Mouse (Mus musculus): ENCODE measurements at regions not wholly inside any gene's neighbourhood (a gene's known extent, or its start where the extent isn't known, plus 50 kb on each side); places are given as distances from the start of the nearest gene placed in this dataset.

DNA sequence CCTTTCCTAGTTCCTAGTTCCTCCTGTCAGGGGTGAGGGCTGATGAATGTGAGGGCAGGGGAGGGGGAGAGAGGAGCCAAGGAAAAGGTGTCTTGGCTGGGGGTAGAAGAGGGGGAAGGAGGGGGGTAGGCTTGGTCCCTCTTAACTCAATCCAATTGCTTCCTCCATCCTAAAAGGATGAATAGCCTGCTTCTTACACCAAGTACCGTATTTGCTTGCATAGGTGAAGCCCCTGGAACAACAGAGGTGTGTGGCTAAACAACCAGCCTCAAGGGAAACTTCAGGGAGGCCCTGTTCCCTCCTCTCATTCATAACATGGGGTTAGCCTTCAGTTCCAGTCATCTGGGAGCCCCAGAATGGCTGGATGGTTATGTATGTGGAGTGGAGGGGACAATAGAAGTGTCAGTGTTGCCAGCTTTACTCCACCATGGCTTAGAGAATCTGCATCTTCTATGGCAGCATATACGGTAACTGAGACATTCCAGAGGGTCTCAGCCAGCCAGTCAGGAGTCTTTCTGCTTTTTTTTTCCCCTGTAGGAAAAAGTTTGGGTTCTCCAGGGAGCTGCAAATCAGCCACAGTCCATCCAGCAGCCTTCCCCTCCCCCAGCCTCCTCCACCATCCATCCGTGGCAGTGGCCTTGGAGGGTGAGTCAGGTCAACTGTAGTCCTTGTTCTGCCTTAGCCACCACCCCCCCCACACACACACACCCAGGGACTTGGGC lies 100.2 kb upstream of the Ccnd2 start:
- no peak for DNase-seq

DNA sequence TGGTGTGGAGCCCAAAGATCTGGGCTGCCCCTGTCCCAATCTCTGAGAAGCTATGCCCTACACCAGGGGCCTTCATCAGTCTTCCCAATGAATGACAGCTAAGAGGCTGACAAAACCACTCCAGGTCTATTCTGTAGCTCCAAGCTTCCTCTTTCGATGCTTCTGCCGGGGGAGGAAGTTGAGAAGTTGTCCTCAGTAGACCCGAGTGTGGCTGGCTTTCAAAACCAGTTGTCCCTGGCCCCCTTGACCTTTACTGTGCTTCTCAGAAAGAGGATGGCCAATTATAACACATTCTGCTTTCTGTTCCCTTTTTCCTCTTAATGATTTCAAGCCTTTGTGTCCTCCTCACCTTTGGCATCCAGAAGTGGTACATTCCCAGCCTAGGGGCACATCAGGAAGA lies 101.9 kb upstream of the Ccnd2 start:
- DNase-seq: no peak

DNA sequence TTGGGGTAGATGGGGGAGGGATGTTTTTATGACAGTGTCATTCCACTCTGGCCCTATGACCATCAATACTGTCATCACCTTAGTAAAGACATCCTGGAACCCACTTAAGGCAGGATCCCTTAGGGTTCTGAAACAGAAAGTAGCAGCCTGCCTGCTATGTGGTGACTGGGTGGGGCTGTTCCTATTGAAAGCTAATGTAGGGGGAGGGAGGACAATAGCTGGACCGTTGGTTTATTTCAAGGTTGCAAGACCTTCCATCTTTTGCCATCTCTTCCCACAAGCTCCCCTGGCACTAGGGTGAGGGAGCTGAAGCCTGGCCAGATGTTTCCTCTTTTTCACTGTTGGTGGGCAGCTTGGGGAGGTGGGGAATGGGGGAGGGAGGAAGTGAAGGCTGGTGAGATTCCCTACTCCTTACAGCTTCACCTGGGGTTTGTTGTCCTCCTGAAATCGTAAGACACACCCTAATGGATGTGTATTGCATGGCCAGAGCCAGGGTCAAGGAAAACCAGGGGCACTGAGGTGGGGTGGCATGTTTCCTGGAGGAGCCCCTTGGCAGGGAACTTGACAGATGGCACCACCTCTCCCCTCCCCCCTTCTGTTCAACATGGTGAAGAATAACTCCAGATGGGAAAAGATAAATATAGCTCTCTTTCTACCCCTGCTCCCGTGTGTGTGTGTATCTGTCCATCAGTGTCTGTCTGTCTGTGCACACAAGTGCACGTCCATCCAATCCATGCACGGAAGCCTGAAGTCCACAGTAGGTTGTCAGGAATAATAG lies 112.1 kb upstream of the Ccnd2 start:
- DNase-seq: no peak

DNA sequence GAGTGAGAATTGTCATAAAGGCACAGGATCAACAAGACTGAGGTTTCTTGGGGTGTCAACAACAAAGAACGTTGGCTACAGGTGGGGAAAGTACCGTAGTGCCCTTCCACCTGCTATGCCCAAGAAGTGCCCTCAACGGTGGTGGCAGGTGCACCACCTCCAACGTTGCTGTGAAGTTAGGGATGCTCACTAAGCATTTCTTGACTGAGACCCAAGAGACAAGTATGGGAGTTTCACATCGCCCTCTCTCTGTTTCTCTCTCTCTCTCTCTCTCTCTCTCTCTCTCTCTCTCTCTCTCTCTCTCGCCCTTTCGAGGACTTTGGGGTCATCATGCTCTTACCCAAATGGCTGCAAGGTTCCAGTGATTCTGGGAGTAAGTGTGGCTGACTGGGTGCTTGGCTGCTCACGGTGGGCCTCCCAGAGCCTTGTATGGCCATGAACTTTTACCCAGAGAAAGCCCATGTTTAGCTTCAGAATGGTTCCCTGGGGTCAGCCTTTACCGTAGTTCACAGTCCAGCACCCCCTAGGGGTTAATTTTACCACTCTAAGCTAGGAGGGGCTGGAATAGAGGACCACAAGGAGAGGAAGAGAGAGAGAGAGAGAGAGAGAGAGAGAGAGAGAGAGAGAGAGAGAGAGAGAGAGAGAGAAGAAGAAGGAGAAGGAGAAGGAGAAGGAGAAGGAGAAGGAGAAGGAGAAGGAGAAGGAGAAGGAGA lies 113.2 kb upstream of the Ccnd2 start:
- DNase-seq: no peak

DNA sequence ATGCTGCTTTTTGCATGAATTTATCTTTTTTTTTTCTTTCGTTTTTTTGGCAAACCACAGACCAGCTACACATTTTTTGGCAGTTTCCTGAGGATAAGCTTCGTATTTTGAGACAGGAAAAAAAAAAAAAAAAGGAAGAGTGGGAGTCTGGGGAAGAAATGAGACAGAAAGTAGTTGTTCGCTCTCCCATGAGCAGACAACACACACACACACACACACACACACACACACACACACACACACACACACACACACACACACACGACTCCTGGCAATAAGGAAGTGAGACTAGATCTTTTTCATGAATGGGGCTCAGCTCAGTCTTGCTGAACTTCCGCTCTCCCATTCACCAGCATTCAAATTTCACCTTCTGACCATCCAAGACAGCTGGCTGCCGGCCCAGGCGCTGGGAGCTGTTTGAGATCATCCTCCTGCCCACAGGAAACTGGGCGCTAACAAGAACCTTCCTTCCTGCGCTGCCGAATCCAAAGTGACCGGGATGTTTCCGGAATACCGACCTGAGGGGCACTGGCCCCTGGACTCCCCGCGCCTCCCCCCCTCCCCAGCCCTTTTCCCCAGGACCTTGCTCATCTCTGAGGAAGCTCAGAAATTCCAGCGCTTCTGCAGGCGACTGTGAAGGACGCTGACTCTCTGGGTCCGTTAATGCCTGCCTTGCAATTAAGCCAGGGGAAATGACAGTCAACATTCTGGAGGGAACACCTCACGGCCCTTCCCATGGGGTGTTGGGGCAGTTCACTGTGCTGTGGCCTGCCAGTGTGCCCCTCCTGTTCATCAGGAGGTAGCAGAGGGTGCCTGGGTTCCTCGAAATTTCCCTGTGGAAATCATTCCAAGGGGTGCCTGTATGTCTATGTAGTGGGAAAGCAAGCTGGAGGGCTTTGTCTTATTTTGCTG lies 114.2 kb upstream of the Ccnd2 start:
- peak; percentile 43 to 48 for DNase-seq

DNA sequence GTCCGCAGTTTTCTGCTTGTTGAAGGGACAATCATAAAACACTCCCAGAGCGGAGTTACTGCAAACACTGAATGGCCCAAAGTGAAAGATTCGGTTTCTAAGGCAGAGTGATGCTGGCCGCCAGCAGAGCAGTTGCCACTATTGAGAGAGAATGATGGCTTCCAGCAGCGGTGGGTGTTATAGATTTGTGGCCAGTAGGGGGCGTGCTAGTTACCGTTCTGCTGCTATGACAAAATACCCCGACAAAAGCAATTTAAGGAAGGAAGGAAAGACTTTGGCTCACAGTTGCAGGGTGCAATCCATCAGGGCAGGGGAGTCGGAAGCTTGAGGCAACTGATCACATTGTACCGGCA lies 114.8 kb upstream of the Ccnd2 start:
- DNase-seq: peak; percentile 42 to 45

DNA sequence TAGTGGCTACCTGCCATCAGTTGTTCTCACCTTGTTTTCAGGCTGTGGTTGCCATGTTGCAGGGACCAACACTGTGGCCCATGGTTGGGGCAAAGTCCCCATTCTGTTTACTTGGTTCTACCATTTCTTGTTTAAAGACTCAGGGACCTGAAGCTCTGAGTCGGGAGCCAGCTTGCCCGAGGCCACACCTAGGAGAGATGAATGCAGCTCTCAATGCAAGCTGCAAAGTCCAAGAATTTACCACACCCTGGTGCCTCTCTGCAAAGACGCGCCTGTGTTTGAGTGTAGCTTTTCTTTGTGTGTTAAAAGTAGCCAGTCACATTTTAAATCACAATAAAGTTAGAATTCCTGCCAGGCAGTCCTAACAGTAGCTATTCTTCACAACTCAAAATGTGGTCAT lies 117.0 kb upstream of the Ccnd2 start:
- no peak for DNase-seq

DNA sequence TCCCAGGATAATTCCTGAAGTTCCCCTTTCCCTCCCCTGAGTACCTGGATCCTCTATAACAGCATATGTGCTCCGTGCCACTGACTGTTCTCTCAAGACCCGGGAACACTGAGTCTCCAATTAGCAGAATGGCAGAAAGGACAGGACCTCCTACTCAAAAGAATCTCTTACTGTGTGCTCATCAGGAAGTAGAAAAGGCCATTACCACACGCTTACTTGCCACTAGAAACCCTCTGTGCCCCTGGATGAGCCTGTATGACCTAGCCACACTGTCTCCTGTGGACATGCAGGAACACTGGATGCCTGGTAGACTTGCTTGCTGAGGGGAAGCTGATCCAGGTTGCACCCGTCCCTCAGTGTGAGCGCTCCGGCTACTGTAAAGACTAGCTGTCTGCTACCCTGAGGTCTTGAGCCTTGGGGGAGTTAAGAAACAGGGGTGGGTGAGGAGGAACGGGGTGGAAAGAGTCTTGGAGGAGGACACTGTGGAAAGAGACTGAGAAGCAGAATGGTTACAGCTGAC lies 117.6 kb upstream of the Ccnd2 start:
- DNase-seq: no peak

DNA sequence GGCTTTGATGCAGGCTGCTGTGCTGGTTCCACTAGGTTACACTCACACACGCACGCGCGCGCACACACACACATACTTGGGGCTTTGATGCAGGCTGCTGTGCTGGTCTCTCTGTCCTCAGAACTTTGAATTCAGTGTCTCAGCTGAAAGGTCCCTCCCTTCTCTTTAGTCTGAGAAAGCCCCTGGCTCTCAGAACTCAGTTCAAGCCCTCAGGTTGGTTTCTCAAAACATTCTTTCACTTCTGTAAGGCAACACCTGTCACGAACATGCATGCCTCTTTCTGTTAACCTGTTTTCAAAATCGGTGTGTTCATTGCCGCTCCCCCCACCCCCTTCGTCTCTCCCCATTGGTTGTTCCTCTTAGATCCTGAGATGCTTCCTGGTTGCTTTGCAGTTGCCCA lies 118.8 kb upstream of the Ccnd2 start:
- DNase-seq: no peak

DNA sequence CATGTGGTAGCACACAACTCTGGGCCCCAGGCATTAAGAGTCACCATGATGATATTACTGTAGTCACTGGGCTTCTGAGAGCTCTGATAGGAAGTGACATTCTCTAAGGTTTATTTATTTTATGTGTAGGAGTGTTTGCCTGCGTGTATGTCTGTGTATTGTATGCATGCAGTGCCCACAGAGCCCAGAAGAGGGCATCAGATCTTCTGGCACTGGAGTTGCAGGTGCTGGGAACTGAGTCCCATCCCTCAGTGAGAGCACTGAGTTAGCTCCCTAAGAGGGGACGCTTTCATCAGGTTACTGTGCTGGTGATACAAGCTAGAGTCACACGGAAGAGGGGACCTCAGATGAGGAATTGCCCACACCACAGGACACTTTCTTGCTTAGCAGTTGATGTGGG lies 119.4 kb upstream of the Ccnd2 start:
- DNase-seq: no peak

DNA sequence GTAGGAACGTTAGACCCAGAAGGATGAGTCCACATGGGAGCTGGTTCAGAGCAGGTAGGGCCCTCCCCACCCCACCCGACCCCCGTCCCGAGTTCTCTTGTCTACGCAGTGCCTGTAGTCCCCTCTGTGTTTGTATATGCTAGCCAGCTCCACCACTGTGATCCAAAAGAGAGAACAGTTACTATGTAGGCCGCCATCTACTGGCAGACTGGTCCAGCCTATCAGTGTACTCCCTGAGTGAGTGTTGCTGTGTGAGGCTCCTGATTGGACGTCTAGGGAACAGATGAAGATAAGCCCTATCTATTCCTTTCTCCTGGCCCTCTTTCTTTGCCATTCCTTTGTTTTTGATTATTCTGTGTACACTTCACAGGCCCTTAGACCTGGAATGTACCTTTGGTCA lies 120.6 kb upstream of the Ccnd2 start:
- DNase-seq: peak; percentile 27 to 40

DNA sequence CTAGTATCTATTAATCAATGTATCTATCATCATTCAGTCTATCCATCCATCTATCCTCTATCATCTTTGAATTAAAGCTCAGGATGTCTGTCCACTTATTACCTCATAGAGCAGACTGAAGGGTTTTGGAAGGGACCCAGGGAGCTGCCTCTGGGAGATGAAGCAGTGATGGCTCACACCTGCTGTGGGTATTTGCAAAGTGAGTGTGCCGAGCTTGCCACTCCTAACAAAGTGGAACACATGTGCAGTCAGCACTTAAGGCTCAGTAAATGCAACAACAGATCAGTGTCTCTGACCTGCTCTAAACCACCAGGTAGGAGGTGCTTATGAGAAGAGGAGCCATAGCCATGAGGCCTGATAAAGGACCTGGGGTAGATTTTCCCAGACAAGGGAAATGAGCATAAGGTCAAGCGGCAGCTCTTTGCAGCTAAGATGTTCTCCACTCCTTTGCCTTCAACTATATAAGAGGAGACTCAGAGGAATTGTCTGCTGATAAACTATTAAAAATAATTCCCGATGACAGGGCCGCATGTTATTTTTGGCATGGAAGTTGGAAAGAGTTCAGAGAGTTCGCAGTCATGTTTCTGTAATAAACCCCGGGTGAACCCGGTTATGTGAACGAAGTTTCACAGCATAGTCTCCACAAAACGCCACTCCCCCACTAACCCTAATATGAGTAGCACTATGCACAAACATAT lies 122.9 kb upstream of the Ccnd2 start:
- DNase-seq: no peak

DNA sequence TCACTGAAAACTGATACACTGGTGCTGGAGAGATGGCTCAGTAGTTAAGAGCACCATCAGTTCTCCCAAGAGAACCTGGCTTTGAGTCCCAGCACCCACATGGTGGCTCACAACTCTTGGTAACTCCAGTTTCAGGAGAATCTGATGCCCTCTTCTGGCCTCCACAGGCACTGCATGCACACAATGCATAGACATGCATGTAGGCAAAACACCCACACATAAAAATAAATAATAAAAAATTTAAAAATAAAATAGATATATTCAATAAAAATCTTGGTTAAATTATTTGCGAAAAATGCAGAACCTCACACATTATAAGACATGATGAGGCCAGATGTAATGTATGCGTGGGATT lies 123.4 kb upstream of the Ccnd2 start:
- no peak for DNase-seq

DNA sequence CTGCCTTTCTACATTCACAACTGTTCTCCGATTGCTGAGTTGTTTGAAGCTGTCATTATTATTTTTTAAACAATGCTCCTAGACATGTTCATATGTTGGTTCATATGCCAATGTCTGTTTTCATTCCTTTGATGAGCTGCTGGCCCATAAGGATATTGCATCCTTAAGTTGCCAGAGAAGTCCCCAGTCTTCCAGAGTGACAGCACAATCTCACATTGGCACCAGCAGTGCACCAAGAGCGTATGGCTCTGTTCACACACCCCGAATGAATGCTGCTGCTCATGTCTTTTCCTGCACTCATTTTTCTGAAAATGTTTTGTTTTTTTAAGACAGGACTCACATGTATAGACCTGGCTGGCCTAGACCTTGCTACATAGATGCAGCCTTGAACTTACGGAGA lies 124.4 kb upstream of the Ccnd2 start:
- no peak for DNase-seq

DNA sequence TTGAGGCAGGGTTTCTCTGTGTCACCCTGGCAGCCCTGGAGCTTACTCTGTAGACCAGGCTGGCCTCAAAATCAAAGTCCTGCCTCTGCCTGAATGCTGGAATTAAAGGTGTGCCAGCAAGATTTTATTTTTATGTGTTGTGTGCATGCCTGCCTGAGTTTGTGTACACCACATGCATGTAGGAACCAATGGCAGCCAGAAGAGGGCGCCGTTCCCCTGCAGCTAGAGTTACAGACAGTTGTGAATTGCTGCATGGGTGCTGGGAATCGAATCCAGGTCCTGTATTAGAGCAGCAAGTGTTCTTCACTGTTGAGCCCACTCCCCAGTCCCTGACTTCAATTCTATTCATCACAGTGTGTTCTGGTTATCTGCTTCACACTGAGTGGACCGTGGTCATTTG lies 126.4 kb upstream of the Ccnd2 start:
- no peak for DNase-seq

DNA sequence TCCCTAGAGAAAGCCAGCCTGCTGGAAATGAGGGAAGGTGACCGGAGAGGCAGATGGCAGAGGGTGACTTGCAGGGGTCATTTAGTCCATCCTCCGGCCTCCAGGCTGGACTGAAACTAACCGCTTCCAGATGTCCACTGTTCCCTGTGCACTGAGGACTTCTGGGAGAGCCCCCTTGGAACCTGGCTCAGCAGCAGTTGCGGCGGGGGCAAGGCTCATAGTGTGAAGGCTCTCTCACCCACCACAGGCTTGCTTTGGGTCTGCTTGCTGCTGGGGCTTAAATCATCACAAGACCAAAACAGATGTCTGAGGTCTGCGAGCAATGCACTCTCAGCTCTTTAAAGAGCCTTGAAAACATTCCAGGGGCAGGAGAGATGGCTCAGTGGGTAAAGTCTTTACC lies 132.2 kb upstream of the Ccnd2 start:
- no peak for DNase-seq

DNA sequence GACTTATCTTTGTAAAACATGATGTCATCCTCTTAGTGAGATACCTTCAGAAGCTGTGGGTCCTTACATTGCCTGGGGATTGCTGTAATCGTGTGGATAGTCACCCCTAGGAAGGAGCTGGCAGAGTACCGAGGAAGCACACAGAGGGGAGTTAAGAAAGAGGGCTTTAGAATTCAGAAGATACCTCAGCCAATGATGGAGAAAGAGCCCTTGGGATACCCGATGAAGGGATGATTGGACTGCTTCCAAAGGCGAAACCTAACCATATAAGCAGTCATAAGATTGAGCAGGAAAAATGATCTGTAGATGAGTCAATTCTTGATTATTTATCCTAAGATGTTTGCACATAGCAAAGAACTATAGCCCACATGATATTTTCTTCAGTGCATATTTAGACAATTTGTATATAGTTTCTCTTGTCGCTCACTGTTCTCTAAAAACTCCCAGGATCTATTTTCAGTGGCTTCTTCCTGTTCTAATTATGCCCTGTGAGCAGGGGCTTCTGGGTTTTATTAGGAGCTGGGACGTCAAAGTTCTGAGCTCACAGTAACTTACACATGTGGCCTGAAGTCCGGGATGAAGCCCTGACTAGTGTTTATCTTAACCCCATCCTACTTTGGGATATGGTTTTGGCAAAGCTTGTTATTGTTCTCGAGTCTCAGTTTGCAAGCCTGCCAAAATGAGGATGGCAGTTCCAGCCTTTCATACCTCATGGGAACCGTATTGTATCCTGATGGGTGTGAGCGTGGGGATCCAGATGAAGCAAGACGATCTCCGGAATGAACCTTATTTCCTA lies 134.9 kb upstream of the Ccnd2 start:
- DNase-seq: no peak

DNA sequence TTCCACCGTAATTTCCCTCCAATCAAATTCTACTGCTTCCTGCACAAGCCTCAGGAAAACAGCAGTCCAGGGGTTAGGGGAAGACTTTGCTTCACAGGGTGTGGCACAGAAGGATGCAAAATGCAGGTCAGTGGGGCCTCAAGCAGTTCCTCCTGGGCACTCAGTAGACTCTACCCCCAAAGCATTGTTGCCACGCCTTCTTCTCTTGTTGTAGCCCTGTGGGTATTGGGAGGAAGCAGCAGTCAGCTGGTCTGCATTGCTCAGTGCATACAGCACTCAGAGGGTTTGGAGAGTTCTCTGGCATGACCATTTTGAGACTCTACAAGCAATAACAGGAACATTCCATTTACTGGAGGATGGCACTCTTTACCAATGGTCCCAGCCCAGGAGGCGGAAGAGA lies 137.0 kb upstream of the Ccnd2 start:
- DNase-seq: no peak

DNA sequence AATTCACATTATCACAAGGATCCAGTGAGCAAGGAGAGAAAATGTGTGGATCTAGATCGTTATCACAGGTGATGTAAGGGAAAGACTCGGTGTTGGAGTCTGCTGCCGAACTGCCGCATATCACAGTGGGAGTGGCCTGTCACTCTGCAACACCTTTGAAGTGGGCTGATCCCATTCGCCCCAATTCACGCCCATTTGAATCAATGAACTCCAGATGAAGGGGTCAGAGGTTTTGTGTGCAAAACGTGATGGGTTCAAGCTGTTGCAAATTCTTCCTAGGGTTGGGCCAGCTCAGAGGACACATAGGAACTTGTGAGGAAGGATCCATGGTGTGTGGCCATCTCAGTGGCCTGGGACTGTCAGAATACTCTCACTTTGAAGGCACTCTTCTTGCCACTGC lies 139.9 kb upstream of the Ccnd2 start:
- no peak for DNase-seq

DNA sequence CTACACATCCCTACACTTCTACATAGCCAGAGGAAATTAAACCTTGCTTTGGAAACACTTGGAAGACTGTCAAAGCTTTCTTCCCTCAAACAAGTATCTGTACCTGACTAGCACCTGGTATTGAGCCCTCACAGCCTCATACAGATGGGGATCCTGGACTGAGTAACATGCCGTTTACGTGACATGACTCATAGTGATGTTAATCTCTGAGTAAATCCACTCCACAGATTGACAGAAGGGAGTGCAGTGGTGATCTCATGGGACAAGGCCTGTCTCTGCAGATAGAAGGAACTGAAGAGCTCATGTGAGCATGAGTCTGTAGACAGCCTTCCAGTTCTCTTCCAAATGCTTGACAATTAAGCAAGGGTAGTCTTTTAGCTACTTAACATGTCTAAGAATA lies 141.8 kb upstream of the Ccnd2 start:
- no peak for DNase-seq

DNA sequence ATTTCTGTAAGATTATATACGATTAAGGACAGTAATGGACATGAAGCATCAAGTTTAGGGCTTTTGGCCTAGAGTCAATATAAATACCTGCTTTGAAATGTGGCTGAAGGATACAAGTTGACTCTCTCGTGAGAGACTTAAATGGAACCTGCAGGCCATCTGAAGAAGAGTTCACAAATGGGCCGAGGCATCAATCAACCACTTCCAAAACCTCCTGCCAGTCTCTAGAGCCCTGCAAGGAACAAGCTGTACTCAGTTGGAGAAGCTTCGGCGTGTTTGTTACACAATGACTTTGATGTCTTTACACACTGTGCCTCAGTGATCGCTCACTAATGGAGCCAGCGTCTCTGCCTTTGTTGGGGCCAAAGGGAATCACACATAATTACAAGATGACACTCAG lies 146.1 kb upstream of the Ccnd2 start:
- no peak for DNase-seq
